Mouse (Mus musculus): ENCODE data around the gene Mepce.

GRCm38 (mm10) chr5:137788171-137788570 is 716 bp upstream of the Mepce start:
- TF ChIP-seq POLR2A (IDR thresholded peaks at IDR 0.05; ENCODE audit: borderline replicate concordance, control insufficient read depth, low read depth, low read length) (no peak), CTCF (IDR thresholded peaks at IDR 0.05; ENCODE audit: control insufficient read depth, insufficient read depth, low read length) (no peak)

Measured in bone marrow, adult 2 months (tissue).